Mouse (Mus musculus): Measurements from ENCODE around the gene Ank2.
"Not testable (repeated sequence)": the region's sequence is repeated elsewhere in the genome, so short reads cannot be mapped to it uniquely, and the experiment has no call there.

DNA sequence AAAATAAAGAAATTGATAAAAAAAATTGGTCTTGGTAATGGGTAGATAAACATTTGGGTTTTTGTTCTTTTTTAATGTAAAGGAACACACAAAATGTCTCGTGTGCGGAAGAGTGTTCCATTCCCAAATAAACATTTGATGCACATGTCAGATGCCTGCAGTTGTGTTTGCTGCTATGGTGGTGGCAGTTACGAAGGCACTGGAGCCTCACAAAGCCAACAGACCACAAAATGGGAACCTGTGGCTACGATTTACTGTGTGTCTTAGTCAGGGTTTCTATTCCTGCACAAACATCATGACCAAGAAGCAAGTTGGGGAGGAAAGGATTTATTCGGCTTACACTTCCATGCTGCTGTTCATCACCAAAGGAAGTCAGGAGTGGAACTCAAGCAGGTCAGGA lies 178.1 kb downstream of the Ank2 start:
- TF ChIP-seq GATA1, TAL1 (IDR thresholded peaks at IDR 0.05; ENCODE audit: low read length): not testable (repeated sequence)
